Mouse (Mus musculus): Measurements from ENCODE around the gene Vsig10l.

Gene Vsig10l

DNA sequence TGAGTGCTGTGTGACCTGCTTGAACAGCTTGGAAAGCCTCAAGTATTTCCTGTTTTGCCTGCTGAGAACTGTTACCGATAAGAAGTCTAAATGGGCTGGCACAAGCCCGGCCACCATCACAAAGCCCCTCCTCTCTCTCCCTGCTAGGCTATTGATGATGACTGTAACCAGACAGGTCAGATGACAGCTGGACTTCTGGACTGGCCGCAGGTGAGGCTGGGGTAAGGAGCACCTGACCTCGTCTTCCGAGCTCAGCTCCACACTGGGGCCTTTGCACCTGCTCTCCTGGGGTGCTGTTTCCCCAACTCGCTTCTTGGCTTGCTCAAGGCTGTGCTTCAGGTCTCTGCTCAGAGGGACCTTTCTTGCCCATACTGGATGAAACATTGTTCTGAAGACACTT, 8.6 kb upstream of the Vsig10l start:
- no peak for DNase-seq (ENCODE audit: low read depth, low spot score)

DNA sequence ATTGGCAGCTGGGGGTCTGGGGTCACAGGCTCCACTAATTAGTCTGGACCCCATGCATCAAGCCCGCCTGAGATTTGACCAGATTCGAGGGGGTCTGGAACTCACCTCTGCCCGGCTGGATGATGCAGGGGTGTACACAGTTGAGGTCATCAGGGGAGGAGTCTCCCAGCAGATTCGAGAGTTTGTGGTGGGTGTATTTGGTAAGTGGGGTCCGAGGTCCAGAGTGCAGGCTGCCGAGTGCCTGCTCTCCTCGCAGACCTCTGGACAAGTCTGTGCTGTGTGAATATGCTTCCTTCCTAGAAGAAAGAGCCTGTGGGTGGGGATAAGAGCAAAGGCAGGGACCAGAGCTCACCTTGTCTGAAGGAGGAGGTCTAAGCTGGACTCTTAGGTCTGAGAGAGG, 1.0 kb downstream of the Vsig10l start:
- no peak for DNase-seq (ENCODE audit: low read depth, low spot score)

DNA sequence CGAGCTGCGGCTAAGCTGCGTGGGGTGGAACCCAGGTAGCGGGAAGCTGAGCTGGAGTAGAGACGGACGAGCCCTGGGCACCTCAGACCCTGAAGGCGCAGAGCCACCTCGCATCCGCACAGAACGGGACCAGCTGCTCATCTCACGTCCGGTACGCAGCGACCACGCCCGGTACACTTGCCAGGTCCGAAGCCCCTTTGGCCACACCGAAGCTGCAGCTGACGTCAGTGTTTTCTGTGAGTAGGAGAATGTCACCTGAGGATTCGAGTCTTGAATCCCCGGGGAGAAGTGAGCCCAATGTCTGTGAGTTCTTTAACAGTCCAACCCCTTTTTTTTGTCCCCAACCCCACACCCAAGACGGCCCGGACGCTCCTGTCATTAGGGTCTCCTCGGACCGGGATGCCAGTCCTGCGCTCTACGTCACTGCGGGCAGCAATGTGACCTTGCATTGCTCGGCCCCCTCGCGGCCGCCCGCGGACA, 2.0 kb downstream of the Vsig10l start:
- no peak for DNase-seq (ENCODE audit: low read depth, low spot score)

DNA sequence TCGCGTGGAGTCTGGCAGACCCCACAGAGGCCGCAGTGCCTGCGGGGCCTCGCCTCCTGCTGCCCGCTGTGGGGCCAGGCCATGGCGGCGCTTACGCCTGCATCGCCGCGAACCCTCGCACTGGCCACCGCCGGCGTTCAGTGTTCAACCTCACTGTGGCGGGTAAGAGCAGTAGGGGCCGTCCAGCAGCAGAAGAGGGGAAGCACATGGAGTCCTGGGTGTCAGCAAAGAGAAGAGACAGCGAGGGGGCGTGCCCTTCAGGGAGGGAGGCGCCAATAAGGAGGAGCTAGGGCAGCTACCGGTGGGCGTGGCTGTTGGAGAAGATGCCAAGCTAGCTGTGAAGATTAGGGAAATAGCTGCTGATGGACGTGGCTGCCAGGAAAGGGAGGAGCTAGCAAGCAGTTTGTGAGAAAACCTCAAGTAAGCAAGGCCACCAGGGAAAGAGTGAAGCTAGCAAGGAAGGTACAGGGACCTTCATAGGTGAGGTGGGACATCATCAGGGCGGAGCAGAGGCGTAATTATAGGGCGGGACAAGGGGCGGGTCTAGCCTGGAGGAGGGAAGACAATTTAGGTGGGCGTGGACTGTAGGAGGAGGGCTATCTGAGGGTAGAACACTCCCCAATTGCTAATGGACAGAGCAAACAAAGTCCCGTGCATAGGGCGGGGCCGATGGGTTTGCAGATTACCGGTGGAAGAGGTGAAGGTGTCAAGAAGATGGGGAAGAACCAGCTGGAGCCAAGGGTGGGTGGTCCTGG, 2.6 kb downstream of the Vsig10l start:
- DNase-seq (ENCODE audit: low read depth, low spot score) = peak; percentile 98

DNA sequence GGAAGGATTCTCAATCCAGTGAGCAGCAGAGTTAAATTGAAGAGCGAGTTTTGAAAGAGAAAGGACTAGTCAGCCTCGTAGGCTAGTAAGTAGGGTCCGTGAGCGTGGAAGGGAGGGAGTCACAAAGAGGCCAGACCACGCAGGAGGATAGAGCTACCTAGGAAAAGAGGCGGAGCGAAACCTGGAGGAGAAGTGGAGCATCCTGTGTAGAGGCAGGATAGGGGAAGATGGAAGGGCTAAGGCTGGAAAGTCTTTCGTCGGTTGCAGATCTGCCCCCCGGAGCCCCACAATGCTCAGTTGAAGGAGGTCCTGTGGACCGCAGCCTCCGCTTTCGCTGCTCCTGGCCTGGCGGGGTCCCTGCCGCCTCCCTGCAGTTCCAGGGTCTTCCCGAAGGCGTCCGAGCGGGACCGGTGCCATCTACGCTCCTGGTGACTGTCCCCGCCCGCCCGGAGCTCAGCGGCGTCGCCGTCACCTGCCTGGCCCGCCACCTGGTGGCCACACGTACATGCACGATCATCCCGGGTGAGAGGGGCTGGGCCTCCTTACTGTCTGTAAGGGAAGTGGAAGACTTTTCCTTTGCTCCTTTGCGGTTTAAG, 3.2 kb downstream of the Vsig10l start:
- peak; percentile 86 for DNase-seq (ENCODE audit: low read depth, low spot score)

DNA sequence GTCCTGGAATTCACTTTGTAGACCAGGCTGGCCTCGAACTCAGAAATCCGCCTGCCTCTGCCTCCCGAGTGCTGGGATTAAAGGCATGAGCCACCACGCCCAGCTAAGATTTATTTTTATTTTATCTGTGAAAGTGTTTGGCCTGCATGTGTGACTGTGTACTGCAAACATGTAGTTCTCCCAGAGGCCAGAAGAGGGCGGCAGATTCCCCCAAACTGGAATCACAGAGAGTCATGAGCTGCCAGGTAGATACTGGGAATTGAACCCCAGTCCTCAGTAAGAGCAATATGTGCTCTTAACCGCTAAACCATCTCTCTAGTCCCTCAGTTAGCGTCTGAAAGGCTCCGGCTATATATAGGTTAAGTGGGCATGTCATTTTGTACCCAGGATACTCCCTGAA, 7.4 kb downstream of the Vsig10l start:
- peak; percentile 65 for DNase-seq (ENCODE audit: low read depth, low spot score)

DNA sequence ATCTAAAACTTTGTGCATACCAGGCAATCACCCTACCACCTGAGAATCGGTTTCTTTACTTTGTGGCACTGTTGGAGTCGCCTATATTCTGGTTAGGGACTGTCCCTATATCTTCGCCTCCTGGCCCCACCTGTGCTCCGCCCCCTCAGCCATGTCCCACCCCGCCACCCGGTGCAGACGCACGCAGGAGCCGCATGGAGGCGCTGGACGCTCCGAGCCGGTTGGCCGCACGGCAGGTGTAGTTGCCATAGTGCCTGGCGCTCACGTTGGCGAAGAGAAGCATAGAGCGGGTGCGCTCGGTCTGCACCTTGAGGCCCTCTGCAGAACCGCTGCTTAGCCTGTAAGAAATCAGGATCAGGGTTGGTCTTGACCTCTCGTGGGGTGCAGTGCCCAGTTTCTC, 12.8 kb downstream of the Vsig10l start:
- peak; percentile 88 for DNase-seq (ENCODE audit: low read depth, low spot score)

DNA sequence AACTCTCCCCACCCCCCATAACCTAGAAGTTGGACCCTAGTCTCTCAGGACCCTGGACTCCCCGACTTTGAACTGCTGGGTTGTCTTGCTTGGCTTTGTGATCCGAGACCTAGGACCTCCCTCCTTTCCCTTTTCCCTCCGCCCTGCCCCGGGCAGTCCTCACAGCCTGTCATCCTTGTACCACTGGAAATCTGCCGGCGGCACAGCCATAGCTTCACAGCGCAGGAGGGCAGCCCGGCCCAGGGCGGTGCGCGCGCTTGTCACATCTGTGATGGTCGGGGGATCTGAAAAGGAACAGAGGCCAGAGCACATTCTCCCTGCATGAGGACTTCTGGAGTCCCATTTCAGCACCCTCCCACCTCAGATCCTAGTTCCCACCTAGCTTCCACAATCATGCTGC, 13.4 kb downstream of the Vsig10l start:
- DNase-seq (ENCODE audit: low read depth, low spot score) = no peak

DNA sequence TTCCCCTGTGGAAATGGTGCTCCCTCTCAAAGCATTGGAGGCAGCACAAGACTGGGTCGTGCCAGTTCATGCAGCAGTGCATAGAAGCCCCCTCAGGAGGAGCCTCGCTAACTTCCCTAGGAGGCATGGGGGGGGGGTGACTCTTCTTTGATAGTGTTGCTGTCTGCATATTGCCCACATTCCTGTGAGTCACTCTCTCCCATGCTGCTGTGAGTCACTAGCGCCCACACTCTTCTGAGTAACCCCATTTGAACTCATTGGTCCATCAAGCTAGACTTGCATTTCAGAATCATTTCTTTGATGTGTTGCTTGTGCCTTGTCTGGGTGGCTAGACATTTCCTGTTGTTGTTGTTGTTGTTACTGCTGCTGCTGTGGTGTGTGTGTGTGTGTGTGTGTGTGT, 18.2 kb downstream of the Vsig10l start:
- no peak for DNase-seq (ENCODE audit: low read depth, low spot score)

DNA sequence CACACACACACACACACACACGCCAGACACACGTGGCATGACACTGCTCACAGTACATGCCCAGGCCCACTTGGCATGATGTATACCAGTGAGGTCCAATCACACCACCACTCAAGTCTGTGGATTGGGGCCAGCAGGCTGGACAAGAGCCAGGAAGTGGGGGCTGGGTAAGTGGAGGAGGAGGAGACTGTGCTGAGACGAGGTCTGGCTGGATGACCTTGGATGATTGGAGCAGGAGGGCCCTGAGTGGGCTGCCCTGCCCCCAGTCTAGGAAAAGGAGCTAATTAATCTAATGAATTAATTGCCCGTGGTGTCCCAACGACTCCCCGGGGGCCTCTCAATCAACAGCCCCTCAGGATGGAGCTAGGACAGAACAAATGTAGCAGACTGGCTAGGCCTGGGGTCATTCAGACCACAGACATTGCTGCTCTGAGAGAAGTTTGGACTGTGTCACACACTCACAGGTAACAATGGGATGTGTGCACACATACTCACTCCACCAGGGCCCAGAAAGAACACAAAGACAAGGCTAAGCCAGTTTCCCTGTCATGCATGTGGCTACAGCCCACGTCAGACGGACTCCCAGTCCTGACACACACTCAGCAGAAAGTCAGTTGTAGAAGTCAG, 19.3 kb downstream of the Vsig10l start:
- DNase-seq (ENCODE audit: low read depth, low spot score) = no peak

DNA sequence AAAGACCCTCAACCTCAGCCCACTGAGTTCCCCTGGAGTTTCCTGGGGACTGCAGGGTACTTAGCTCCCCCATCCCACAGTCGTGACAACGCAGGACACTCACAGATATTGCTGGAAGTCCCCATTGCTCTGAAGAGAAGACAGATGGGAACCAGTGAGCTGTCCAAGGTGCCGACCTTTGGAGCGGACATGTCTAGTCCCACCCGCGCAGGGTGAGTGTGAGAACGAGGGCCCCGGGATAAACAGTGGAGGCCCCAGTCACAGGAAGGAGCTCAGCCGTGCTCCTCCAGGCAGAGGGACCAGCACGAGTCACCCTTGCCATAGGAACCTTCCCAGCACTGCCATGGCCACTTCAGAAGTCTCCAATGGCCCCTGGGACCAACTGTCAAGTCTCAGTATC, 20.3 kb downstream of the Vsig10l start:
- DNase-seq (ENCODE audit: low read depth, low spot score) = no peak

DNA sequence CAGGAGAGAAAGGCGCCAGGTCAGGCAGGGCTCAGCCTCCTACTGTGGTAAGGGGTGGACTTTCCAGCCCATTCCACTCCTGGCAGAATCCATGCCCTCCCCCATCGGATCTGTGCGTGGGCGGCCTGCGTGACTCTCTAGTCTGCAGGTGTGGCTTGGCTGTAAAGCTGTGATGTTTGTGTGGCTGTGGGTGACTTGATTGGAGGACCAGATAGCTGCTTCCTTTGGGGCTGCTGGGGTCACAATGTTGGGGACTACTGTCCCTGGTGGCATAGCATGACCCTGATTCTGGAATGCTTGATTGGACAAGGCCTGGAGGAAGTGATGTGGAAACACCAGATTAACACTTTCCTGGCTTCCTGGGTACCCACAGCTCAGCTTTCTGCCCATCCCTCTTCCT, 25.7 kb downstream of the Vsig10l start:
- no peak for DNase-seq (ENCODE audit: low read depth, low spot score)

DNA sequence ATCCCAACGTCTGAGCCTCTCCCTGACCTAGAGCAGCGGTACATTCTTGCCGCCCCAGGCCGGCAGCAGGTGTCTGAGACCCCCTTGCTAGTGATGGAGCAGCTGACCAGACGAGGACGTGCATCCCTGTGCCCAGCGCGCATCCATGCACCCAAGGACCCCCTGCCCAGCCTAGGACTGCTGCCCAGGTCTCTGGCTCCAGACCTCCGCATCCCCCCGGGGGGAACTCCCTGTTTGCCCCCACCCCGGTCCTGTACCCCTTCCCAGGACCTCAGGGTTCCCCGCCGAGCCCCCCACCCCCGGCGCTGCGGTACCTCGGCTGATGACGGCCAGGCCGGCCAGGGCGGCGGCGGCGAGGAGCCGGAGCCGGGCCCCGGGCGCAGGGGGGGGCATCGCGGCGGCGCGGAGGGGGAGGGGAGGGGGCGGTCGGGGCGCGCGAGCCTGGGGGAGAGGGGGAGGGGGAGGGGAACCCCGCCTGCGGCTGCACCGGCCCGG, 26.7 kb downstream of the Vsig10l start, which contains the start of gene Iglon5:
Gene Iglon5, minus strand, starts transcription at position 445 of the 495 bp plus-strand sequence.
- DNase-seq (ENCODE audit: low read depth, low spot score) = no peak

DNA sequence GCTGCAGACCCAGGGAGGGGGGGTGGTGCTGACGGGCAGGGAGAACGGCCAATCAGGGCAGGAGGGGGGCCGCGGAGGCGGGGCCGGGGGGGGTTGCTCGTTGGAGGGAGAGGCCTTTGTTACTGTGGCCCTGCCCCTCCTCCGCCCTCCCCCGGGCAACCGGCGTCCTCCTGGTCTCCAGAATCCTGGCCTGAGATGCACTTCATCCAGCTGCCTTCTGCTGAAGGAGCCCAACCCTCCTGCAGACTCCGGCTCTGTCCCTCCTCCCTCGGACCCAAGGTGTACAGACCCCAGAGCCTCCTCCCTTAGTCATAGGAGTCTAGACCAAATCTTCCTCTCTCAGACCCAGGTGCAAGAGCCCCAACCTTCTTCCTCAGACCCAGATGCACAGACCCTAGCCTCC, 27.2 kb downstream of the Vsig10l start:
- no peak for DNase-seq (ENCODE audit: low read depth, low spot score)

DNA sequence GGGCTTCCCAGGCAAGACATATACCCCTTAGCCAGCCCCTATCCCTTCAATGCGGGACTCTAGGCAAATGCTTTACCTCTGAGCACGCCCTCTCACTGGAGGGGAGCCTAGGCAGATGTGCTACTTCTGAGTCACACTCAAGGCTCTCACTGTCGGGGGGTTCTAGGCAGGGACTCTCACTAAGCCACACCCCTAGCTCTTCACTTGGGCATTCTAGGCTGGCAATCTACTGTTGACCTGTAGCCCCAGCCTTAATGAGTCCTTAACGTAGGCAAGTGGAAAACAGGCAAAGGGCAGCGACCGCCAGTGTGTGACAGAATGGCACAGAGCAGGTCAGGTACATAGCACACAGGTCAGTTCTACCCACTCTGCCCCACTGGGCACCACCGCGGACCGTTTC, 27.9 kb downstream of the Vsig10l start:
- DNase-seq (ENCODE audit: low read depth, low spot score) = no peak

DNA sequence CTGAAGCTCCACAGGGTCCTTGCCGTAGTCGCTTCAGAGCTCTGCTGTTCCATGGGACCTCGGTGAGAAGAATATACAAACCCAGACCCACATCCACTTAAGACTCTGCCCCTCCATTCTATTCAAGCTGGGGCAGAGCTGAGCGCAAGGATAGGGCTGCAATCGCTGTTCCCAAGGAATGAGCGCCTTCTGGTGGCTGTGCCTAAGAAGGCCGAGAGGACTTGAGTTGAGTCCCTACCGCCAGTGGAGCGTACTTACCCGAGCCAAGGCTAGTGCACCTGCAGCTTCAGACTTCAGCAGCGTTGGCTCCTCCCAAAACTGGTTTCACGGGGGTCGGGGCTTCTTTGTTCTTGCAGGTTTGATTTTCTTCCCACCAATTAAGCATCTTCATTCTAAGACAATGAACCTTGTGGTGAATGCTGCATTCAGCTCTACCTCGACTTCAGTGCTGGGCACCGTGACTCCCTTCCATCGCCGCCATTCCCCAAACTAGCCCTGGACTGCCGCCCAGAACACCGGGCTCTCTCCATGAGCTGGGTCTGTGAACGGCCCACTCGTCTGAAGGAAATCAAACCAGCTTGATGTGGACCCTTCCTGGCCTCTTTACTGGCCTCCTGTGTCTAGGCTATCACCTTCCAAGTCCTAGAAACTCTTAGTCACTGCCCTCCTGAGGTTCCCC, 32.5 kb downstream of the Vsig10l start:
- peak; percentile 74 for DNase-seq (ENCODE audit: low read depth, low spot score)

DNA sequence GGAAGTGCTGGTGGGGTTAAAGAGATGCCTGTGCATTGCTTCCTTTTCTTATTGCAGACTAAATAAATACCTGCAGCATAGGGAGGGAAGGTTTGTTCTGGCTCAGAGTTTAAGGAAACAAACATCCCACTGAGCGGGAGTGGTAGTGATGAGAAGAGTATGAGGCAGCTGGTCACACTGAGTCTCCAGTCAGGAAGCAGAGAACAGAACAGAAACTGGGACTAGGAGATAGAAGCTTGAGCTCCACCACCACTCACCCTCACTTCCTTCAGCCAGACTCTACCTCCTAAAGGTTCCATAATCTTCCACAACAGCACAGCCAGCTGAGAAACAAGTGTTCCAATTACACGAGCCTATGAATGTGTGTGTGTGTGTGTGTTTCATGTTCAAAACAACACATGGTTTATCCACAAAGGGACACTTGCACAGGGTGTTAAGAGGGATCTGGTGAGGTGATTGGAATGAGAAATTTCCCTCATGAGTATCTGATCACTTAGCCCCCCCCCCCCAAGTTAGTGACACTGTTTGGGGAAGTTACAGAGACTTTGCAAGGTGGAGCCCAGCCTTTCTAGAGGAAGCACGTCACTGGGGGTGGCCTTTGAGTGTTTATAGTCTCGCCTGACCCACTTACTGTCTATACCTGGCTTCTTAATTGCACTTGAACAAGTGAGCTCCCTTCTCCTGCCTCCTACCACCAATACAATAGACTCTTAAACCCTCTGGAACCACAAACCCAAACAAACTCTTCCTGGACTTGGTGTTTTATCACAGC, 48.9 kb downstream of the Vsig10l start:
- no peak for DNase-seq (ENCODE audit: low read depth, low spot score)

DNA sequence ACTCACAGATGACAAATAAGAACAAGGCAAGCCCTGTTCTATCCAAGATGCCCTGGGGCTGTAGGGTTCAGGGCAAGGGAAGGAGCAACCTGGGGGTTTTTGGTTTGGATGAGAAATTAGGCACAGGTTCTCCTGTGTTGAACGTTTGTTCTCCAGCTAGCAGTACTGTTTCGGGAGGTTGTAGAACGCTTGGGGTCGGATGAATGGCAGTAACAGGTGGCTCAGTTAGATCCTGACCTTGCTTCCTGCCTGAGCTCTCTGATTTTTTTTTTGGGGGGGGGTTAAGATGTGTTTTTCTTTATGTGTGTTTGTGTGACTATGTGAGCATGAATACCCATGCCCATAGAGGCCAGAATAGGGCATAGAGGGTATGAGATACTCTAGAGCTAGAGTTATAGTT, 49.6 kb downstream of the Vsig10l start:
- no peak for DNase-seq (ENCODE audit: low read depth, low spot score)

DNA sequence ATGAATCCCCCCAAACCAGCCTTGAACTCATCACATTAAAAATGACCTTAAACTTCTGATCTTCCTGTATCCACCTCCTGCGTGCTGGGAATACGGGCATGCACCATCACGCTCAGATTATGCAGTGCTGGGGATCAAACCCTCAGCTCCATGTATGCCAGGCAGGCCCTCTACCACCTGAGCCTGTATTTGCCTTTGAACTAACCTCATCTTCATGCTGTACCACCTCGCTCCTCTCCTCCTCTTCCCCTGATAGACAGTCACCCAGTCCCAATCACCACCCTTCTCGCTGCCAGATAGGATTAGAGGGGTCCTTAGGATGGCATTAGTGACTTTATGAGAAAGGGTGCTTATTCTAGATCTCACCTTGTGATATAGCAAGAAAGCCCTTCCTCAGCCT, 52.1 kb downstream of the Vsig10l start:
- no peak for DNase-seq (ENCODE audit: low read depth, low spot score)

DNA sequence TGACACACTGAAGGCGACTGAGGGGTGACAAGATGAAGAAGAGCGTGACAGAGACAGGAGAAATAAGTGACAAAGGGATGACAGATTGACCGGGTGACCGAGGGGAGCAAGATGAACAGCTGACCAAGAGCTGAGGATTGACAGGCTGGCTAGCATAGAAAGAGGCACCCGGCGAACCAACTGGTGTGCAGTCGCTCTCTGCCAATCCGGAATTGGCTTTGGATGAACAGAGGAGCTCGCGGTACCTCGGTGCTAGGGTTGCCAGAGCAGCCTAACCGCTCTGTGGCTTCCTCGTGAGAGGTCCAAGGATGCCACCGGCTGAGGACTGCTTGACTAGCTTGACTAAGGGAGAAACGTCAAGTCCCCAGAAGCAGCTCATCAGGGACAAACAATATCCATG, 55.4 kb downstream of the Vsig10l start:
- DNase-seq (ENCODE audit: low read depth, low spot score) = no peak
